Mouse (Mus musculus): ENCODE measurements around the gene Tctex1d4. TPM values are rescaled to one million over a fixed set of nuclear protein-coding genes. Genes with fewer than 3 reads are reported as not detected.

The Tctex1d4 gene
- total and polyA plus RNA-seq, 2 experiments from 2014 or later, result 1.2 to 5.8 TPM

- Histone ChIP-seq H3K27me3 (ENCODE audit: insufficient read depth, low read length) (0 out of 2 replicates have a peak, but pooled peaks cover 4% of the 10 kb centered on the region), H3K9me3 (ENCODE audit: low read length) (no peaks in the 10 kb centered on the region), H3K36me3 (ENCODE audit: insufficient read depth, low read length) (peaks cover 30% of the 10 kb centered on the region), H3K9ac (replicated peaks; ENCODE audit: low read length, poor library complexity, severe bottlenecking) (no peak overlapping the region; the same call in 1 of the 2 replicates), H3K4me1 (ENCODE audit: insufficient read depth, low read length) (no peaks in the 10 kb centered on the region), H3K4me3 (ENCODE audit: low read depth, low read length) (no peak overlapping the region), H3K4me2 (ENCODE audit: low read depth, low read length, poor library complexity, severe bottlenecking) (no peak overlapping the region), H3K27ac (ENCODE audit: low read depth, low read length) (no peak overlapping the region)
- DNase-seq (ENCODE audit: low spot score) (no peak), ATAC-seq (ENCODE audit: low FRiP score) (no peak)
- WGBS, result 50% methylated on average over 10 of the region's 10 CpGs
- no peak for TF ChIP-seq CTCF (IDR thresholded peaks at IDR 0.05)
These were observed 21.5 kb upstream of the Tctex1d4 start for GRCm38 (mm10) chr4:117105127-117105526.

DNA sequence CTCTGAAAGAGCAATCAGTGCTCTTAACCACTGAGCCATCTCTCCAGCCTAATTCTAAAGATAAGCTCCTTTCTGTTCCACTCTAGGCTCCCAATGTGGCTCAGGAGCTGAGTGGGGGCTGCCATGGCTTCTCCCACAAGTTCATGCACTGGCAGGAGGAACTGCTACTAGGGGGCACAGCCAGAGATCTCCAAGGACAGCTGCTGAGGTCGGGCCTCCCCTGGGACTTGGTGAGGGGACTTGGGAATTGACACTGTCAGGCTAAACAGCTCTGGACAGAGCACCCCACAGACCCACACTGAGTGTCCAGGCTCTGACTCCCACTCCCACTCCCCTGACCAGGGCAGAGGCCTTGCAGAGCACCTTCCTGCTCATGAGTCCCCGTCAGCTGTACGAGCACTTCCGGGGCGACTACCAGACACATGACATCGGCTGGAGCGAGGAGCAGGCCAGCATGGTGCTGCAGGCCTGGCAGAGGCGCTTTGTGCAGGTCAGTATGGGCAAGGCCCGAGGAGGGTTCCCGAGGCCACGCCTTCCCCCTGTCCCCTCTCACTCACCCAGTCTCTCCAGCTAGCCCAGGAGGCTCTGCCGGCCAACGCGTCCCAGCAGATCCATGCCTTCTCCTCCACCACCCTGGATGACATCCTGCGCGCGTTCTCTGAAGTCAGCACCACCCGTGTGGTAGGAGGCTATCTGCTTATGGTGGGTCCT, 18.6 kb upstream of the Tctex1d4 start:
- Histone ChIP-seq H3K4me3 (ENCODE audit: low read depth, low read length) (no peak overlapping the region), H3K9ac (replicated peaks; ENCODE audit: low read length, poor library complexity, severe bottlenecking) (no peak overlapping the region), H3K4me2 (ENCODE audit: low read depth, low read length, poor library complexity, severe bottlenecking) (no peak overlapping the region), H3K27ac (ENCODE audit: low read depth, low read length) (no peak overlapping the region), H3K4me1 (ENCODE audit: insufficient read depth, low read length) (no peaks in the 10 kb centered on the region), H3K27me3 (ENCODE audit: insufficient read depth, low read length) (no peaks in the 10 kb centered on the region), H3K9me3 (ENCODE audit: low read length) (no peaks in the 10 kb centered on the region), H3K36me3 (ENCODE audit: insufficient read depth, low read length) (peaks cover 40% of the 10 kb centered on the region)
- no peak for ATAC-seq (ENCODE audit: low FRiP score)
- DNase-seq (ENCODE audit: low spot score), result no peak
- WGBS, result 91% methylated on average over 18 of the region's 18 CpGs
- TF ChIP-seq CTCF (IDR thresholded peaks at IDR 0.05), result no peak

DNA sequence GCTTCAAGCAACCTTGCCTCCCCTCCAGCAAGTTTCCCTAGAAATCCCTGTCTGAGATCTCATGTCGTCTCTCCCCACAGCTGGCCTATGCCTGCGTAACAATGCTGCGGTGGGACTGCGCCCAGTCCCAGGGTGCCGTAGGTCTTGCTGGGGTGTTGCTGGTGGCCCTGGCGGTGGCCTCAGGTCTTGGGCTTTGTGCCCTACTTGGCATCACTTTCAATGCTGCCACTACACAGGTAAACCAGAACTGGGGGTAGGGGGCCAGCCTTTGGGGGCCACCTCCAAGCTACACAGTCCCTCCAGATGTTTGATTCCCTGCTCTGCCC, 18.1 kb upstream of the Tctex1d4 start:
- ATAC-seq (ENCODE audit: low FRiP score) (no peak), DNase-seq (ENCODE audit: low spot score) (no peak)
- H3K4me1 ChIP-seq (ENCODE audit: insufficient read depth, low read length), result no peaks in the 10 kb centered on the region
- no peak overlapping the region for H3K9ac ChIP-seq (replicated peaks; ENCODE audit: low read length, poor library complexity, severe bottlenecking)
- no peak overlapping the region for H3K4me2 ChIP-seq (ENCODE audit: low read depth, low read length, poor library complexity, severe bottlenecking)
- H3K27ac ChIP-seq (ENCODE audit: low read depth, low read length), result no peak overlapping the region
- no peaks in the 10 kb centered on the region for H3K9me3 ChIP-seq (ENCODE audit: low read length)
- 95% methylated on average over 6 of the region's 6 CpGs for WGBS
- no peak for TF ChIP-seq CTCF (IDR thresholded peaks at IDR 0.05)
- peaks cover 41% of the 10 kb centered on the region for H3K36me3 ChIP-seq (ENCODE audit: insufficient read depth, low read length)
- H3K4me3 ChIP-seq (ENCODE audit: low read depth, low read length), result no peak overlapping the region
- H3K27me3 ChIP-seq (ENCODE audit: insufficient read depth, low read length), result no peaks in the 10 kb centered on the region

DNA sequence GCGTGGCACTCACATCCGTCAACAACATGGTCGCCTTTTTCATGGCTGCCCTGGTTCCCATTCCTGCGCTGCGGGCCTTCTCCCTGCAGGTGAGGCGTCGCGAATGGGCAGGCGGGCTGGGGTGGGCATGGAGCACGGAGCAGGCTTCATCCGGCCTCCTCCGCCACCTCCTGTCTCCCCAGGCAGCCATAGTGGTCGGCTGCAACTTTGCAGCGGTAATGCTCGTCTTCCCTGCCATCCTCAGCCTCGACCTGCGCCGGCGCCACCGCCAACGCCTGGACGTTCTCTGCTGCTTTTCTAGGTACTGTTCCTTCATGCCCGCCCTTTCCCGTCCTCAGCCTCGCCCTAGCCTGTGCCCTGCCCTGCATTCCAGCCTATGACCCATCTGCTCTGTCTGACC, 17.3 kb upstream of the Tctex1d4 start:
- H3K4me2 ChIP-seq (ENCODE audit: low read depth, low read length, poor library complexity, severe bottlenecking), result no peak overlapping the region
- no peak overlapping the region for H3K27ac ChIP-seq (ENCODE audit: low read depth, low read length)
- H3K27me3 ChIP-seq (ENCODE audit: insufficient read depth, low read length), result no peaks in the 10 kb centered on the region
- no peak for ATAC-seq (ENCODE audit: low FRiP score)
- 93% methylated on average over 25 of the region's 25 CpGs for WGBS
- H3K36me3 ChIP-seq (ENCODE audit: insufficient read depth, low read length), result peaks cover 47% of the 10 kb centered on the region
- no peaks in the 10 kb centered on the region for H3K4me1 ChIP-seq (ENCODE audit: insufficient read depth, low read length)
- no peak overlapping the region for H3K9ac ChIP-seq (replicated peaks; ENCODE audit: low read length, poor library complexity, severe bottlenecking)
- no peak for TF ChIP-seq CTCF (IDR thresholded peaks at IDR 0.05)
- no peaks in the 10 kb centered on the region for H3K9me3 ChIP-seq (ENCODE audit: low read length)
- no peak overlapping the region for H3K4me3 ChIP-seq (ENCODE audit: low read depth, low read length)
- DNase-seq (ENCODE audit: low spot score), result no peak

GRCm38 (mm10) chr4:117110249-117110648, 16.3 kb upstream of the Tctex1d4 start:
- DNase-seq (ENCODE audit: low spot score), result no peak
- H3K4me3 ChIP-seq (ENCODE audit: low read depth, low read length), result no peak overlapping the region
- no peaks in the 10 kb centered on the region for H3K9me3 ChIP-seq (ENCODE audit: low read length)
- no peak overlapping the region for H3K4me2 ChIP-seq (ENCODE audit: low read depth, low read length, poor library complexity, severe bottlenecking)
- H3K4me1 ChIP-seq (ENCODE audit: insufficient read depth, low read length), result no peaks in the 10 kb centered on the region
- WGBS, result 90% methylated on average over 12 of the region's 13 CpGs
- H3K27me3 ChIP-seq (ENCODE audit: insufficient read depth, low read length), result no peaks in the 10 kb centered on the region
- H3K27ac ChIP-seq (ENCODE audit: low read depth, low read length), result no peak overlapping the region
- no peak for ATAC-seq (ENCODE audit: low FRiP score)
- TF ChIP-seq CTCF (IDR thresholded peaks at IDR 0.05), result no peak
- no peak overlapping the region for H3K9ac ChIP-seq (replicated peaks; ENCODE audit: low read length, poor library complexity, severe bottlenecking)
- peaks cover 51% of the 10 kb centered on the region for H3K36me3 ChIP-seq (ENCODE audit: insufficient read depth, low read length)

DNA sequence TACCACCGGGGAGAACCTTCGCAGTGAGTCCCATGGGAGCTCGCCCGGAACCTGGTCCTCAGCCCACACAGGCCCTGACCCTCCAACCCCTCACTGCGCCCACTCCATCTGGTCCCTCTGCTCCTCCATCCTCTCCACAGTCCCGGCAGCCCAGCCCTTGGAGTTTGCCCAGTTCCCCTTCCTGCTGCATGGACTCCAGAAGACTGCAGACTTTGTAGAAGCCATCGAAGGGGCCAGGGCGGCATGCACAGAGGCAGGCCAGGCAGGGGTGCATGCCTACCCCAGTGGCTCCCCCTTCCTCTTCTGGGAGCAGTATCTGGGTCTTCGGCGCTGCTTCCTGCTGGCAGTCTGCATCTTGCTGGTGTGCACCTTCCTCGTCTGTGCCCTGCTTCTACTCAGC, 15.6 kb upstream of the Tctex1d4 start:
- no peak for TF ChIP-seq CTCF (IDR thresholded peaks at IDR 0.05)
- Histone ChIP-seq H3K9me3 (ENCODE audit: low read length) (no peaks in the 10 kb centered on the region), H3K27me3 (ENCODE audit: insufficient read depth, low read length) (no peaks in the 10 kb centered on the region), H3K9ac (replicated peaks; ENCODE audit: low read length, poor library complexity, severe bottlenecking) (no peak overlapping the region), H3K36me3 (ENCODE audit: insufficient read depth, low read length) (peaks cover 55% of the 10 kb centered on the region), H3K4me1 (ENCODE audit: insufficient read depth, low read length) (no peaks in the 10 kb centered on the region), H3K27ac (ENCODE audit: low read depth, low read length) (no peak overlapping the region), H3K4me3 (ENCODE audit: low read depth, low read length) (no peak overlapping the region), H3K4me2 (ENCODE audit: low read depth, low read length, poor library complexity, severe bottlenecking) (no peak overlapping the region)
- DNase-seq (ENCODE audit: low spot score) (no peak), ATAC-seq (ENCODE audit: low FRiP score) (no peak)
- WGBS, result 91% methylated on average over 11 of the region's 11 CpGs
